Mouse (Mus musculus) midbrain, embryonic 11.5 days (tissue): Measurements from ENCODE around the gene Ckap2l. TPM values are rescaled to one million over a fixed set of nuclear protein-coding genes. Genes with fewer than 3 reads are reported as not detected.

Experiments used
- ATAC-seq: fragments of 200-750 bp; cut with Nextera tagmentation; 2 replicates; pipeline ENCODE4 v1.8.0; 2017; ENCODE audit warnings: moderate TSS enrichment, moderate library complexity; ENCODE audit not compliant: low FRiP score
- DNase-seq: peaks from one replicate; pipeline ENCODE4 v3.0.0; 2015; ENCODE audit warnings: low spot score; ENCODE audit errors: missing footprints
- H3K27ac ChIP-seq: fragments of 300-500 bp; sonication (generic); 2 replicates; pipeline ENCODE4 v1.5.1; 2014; ENCODE audit warnings: low read depth, low read length
- H3K27me3 ChIP-seq: fragments of 300-500 bp; sonication (generic); 2 replicates; pipeline ENCODE4 v1.6.1; 2014; ENCODE audit warnings: mild to moderate bottlenecking, low read length, moderate library complexity, mixed read lengths; ENCODE audit not compliant: control insufficient read depth, insufficient read depth
- H3K36me3 ChIP-seq: fragments of 300-500 bp; sonication (generic); 2 replicates; pipeline ENCODE4 v1.6.1; 2014; ENCODE audit warnings: mild to moderate bottlenecking, low read length, moderate library complexity, mixed read lengths; ENCODE audit not compliant: control insufficient read depth, insufficient read depth
- H3K4me1 ChIP-seq: fragments of 300-500 bp; sonication (generic); 2 replicates; pipeline ENCODE4 v1.6.1; 2014; ENCODE audit warnings: low read length; ENCODE audit not compliant: control insufficient read depth, insufficient read depth
- H3K4me2 ChIP-seq: fragments of 300-500 bp; sonication (generic); 2 replicates; pipeline ENCODE4 v1.6.1; 2014; ENCODE audit warnings: mild to moderate bottlenecking, moderate library complexity
- H3K4me3 ChIP-seq: fragments of 300-500 bp; sonication (generic); 2 replicates; pipeline ENCODE4 v1.5.1; 2014; ENCODE audit warnings: low read depth, low read length
- H3K9ac ChIP-seq: fragments of 300-500 bp; sonication (generic); 2 replicates; pipeline ENCODE4 v1.6.1; 2014; ENCODE audit warnings: low read length
- H3K9me3 ChIP-seq: fragments of 300-500 bp; sonication (generic); 2 replicates; pipeline ENCODE4 v1.6.1; 2016; ENCODE audit warnings: low read length; ENCODE audit not compliant: control insufficient read depth
- WGBS: fragments of 180-500 bp; shearing (Covaris S2); extraction: QIAGEN DNeasy Blood & Tissue Kit; methylation state at CpG from one replicate; pipeline ENCODE4 v1.1.7; 2014; 5-methylcytosine and 5-hydroxymethylcytosine counted together
- polyA plus RNA-seq: library from polyadenylated mRNA; unstranded; fragments of >200 nt; fragmentation: Nextera tagmentation; extraction: Ambion mirVana; gene quantifications from 2 replicates; pipeline ENCODE4 v1.2.1, GENCODE M21; 2014

Ckap2l gene
- polyA plus RNA-seq, 1 experiment from 2014 or later = 92.0 TPM

- Histone ChIP-seq H3K9me3 (no peaks in the 10 kb centered on the region), H3K4me3 (no peak overlapping the region), H3K36me3 (no peaks in the 10 kb centered on the region), H3K9ac (no peak overlapping the region), H3K27me3 (no peaks in the 10 kb centered on the region; the same call in 1 of the 2 replicates), H3K4me1 (no peaks in the 10 kb centered on the region), H3K27ac (no peak overlapping the region), H3K4me2 (no peak overlapping the region)
- no peak for DNase-seq
- ATAC-seq = no peak
- WGBS = 74% methylated on average over 4 of the region's 4 CpGs
These were observed 41.0 kb downstream of the Ckap2l start for GRCm38 (mm10) chr2:129256006-129256405.

- Histone ChIP-seq H3K4me2 (no peak overlapping the region), H3K4me3 (no peak overlapping the region), H3K9ac (no peak overlapping the region), H3K27ac (no peak overlapping the region), H3K9me3 (no peaks in the 10 kb centered on the region), H3K27me3 (no peaks in the 10 kb centered on the region; the same call in 1 of the 2 replicates), H3K36me3 (no peaks in the 10 kb centered on the region), H3K4me1 (no peaks in the 10 kb centered on the region)
- no peak for DNase-seq
- WGBS = 76% methylated on average over 2 of the region's 2 CpGs
- ATAC-seq = no peak
These were observed 42.9 kb downstream of the Ckap2l start for GRCm38 (mm10) chr2:129254076-129254475.

GRCm38 (mm10) chr2:129253631-129253970, 43.4 kb downstream of the Ckap2l start:
- ATAC-seq (no peak), DNase-seq (no peak)
- H3K27me3 ChIP-seq = no peaks in the 10 kb centered on the region; the same call in 1 of the 2 replicates
- H3K36me3 ChIP-seq = no peaks in the 10 kb centered on the region
- H3K9me3 ChIP-seq = no peaks in the 10 kb centered on the region
- H3K4me3 ChIP-seq = no peak overlapping the region
- no peaks in the 10 kb centered on the region for H3K4me1 ChIP-seq
- H3K4me2 ChIP-seq = no peak overlapping the region
- no peak overlapping the region for H3K9ac ChIP-seq
- no peak overlapping the region for H3K27ac ChIP-seq
- 64% methylated on average over 2 of the region's 2 CpGs for WGBS

DNA sequence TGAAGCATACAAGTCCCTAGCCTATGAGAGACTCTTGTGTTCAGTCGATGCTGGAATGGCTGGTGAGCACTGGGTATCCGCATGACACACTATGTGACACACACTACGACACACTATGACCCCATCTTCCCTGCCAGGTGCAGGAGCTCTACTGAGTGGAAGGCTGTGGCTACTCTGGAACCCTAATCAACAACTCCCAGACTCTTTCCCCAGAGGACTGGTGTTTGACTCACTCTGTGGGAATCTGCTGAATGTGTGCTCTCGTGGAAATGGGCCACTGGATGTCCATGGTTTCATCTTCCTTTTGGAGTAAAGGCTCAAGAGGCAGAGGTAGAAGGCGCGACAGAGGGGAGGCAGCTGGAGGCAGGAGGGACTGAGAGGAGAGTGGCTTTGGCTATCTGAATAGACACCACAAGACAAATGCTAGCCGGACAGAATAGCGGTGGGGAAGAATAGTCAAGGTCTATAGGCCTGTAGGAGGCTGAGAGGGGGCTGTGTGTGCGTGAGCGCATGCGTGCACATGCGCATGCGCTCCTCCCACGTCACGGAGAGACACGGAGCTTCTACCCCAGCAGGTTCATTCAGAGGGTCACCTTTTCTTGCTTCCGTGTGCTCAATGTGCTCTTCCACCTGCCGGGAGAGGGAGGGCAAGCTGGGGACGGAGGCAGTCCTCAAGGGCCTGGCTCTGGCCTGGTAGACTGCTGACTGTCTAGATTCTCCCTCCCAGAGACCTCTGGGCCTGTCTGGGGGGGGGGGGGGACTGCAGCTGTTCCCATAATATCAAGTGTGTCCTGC, 44.0 kb downstream of the Ckap2l start:
- ATAC-seq (no peak), DNase-seq (peak; percentile 61)
- WGBS = 91% methylated on average over 19 of the region's 19 CpGs
- no peak overlapping the region for H3K27ac ChIP-seq
- no peak overlapping the region for H3K4me2 ChIP-seq
- no peak overlapping the region for H3K9ac ChIP-seq
- H3K9me3 ChIP-seq = no peaks in the 10 kb centered on the region
- H3K4me3 ChIP-seq = no peak overlapping the region
- H3K4me1 ChIP-seq = no peaks in the 10 kb centered on the region
- H3K27me3 ChIP-seq = no peaks in the 10 kb centered on the region; the same call in 1 of the 2 replicates
- H3K36me3 ChIP-seq = no peaks in the 10 kb centered on the region

GRCm38 (mm10) chr2:129249321-129249720, 47.7 kb downstream of the Ckap2l start:
- H3K27ac ChIP-seq = no peak overlapping the region
- H3K9me3 ChIP-seq = no peaks in the 10 kb centered on the region
- DNase-seq (peak; percentile 74), ATAC-seq (no peak)
- H3K27me3 ChIP-seq = no peaks in the 10 kb centered on the region; the same call in 1 of the 2 replicates
- no peak overlapping the region for H3K4me3 ChIP-seq
- H3K4me2 ChIP-seq = no peak overlapping the region
- H3K9ac ChIP-seq = no peak overlapping the region
- 70% methylated on average over 1 of the region's 1 CpGs for WGBS
- no peaks in the 10 kb centered on the region for H3K4me1 ChIP-seq
- H3K36me3 ChIP-seq = no peaks in the 10 kb centered on the region

GRCm38 (mm10) chr2:129247707-129248121, 49.3 kb downstream of the Ckap2l start:
- no peak overlapping the region for H3K4me3 ChIP-seq
- no peaks in the 10 kb centered on the region for H3K9me3 ChIP-seq
- no peaks in the 10 kb centered on the region for H3K27me3 ChIP-seq
- 88% methylated on average over 7 of the region's 7 CpGs for WGBS
- H3K27ac ChIP-seq = no peak overlapping the region
- no peaks in the 10 kb centered on the region for H3K36me3 ChIP-seq
- ATAC-seq (no peak), DNase-seq (no peak)
- H3K9ac ChIP-seq = no peak overlapping the region
- no peak overlapping the region for H3K4me2 ChIP-seq
- H3K4me1 ChIP-seq = no peaks in the 10 kb centered on the region

- H3K27ac ChIP-seq = no peak overlapping the region
- no peak overlapping the region for H3K9ac ChIP-seq
- H3K27me3 ChIP-seq = no peaks in the 10 kb centered on the region
- no peaks in the 10 kb centered on the region for H3K4me1 ChIP-seq
- ATAC-seq = no peak
- WGBS = 94% methylated on average over 12 of the region's 12 CpGs
- H3K9me3 ChIP-seq = no peaks in the 10 kb centered on the region
- no peak for DNase-seq
- H3K36me3 ChIP-seq = no peaks in the 10 kb centered on the region
- no peak overlapping the region for H3K4me2 ChIP-seq
- H3K4me3 ChIP-seq = no peak overlapping the region
These were observed 50.1 kb downstream of the Ckap2l start for GRCm38 (mm10) chr2:129246924-129247323.

GRCm38 (mm10) chr2:129246436-129246835, 50.6 kb downstream of the Ckap2l start:
- no peak overlapping the region for H3K4me2 ChIP-seq
- no peaks in the 10 kb centered on the region for H3K4me1 ChIP-seq
- no peak overlapping the region for H3K27ac ChIP-seq
- DNase-seq (no peak), ATAC-seq (no peak)
- H3K27me3 ChIP-seq = no peaks in the 10 kb centered on the region
- no peak overlapping the region for H3K9ac ChIP-seq
- H3K36me3 ChIP-seq = no peaks in the 10 kb centered on the region
- H3K9me3 ChIP-seq = no peaks in the 10 kb centered on the region
- WGBS = 90% methylated on average over 7 of the region's 7 CpGs
- no peak overlapping the region for H3K4me3 ChIP-seq

DNA sequence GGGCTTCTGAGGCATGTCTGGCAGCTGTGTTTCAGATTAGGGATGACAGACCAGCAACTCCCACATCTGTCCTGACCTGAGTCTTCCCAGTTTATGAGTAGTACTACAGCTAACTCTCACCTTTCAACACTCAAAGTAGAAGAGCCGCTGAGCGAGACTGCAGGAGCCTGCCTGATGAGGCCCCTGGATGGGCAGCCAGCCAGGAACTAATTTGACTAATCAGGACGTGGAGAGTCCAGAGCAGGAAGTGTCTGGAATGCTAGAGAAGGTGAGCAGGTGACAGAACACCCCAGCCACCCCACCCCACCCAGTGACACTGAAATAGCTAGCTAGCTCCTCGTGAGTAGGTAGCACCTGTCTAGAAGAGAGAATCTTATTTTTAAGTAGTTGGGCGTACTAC, 51.4 kb downstream of the Ckap2l start:
- Histone ChIP-seq H3K4me3 (no peak overlapping the region), H3K9ac (no peak overlapping the region), H3K4me2 (no peak overlapping the region), H3K27me3 (no peaks in the 10 kb centered on the region), H3K36me3 (no peaks in the 10 kb centered on the region), H3K27ac (no peak overlapping the region), H3K9me3 (no peaks in the 10 kb centered on the region), H3K4me1 (no peaks in the 10 kb centered on the region)
- DNase-seq = peak; percentile 51
- no peak for ATAC-seq
- 69% methylated on average over 5 of the region's 5 CpGs for WGBS
